Mouse (Mus musculus) heart, embryonic 13.5 days (tissue): ENCODE data around the gene Magoh. TPM values are rescaled to one million over a fixed set of nuclear protein-coding genes. Genes with fewer than 3 reads are reported as not detected.
A peak's percentile ranks its signal among the peaks of the same experiment; 100 is the strongest.

ENCODE experiments used
- ATAC-seq: fragments of 200-750 bp; cut with Nextera tagmentation; 2 replicates; pipeline ENCODE4 v1.8.0; 2017; ENCODE audit warnings: moderate TSS enrichment; ENCODE audit not compliant: insufficient number of reproducible peaks, low FRiP score, low TSS enrichment; ENCODE audit errors: extremely low read depth
- H3K27ac ChIP-seq: fragments of 300-500 bp; sonication (generic); replicated peaks from 2 replicates; pipeline ENCODE4 v1.5.1; 2015; ENCODE audit warnings: moderate library complexity, mild to moderate bottlenecking, inconsistent platforms
- H3K27me3 ChIP-seq: fragments of 300-500 bp; sonication (generic); replicated peaks from 2 replicates; pipeline ENCODE4 v1.6.1; 2015; ENCODE audit warnings: mild to moderate bottlenecking, inconsistent platforms
- H3K36me3 ChIP-seq: fragments of 300-500 bp; sonication (generic); 2 replicates; pipeline ENCODE4 v1.6.1; 2015; ENCODE audit warnings: mild to moderate bottlenecking, inconsistent platforms
- H3K4me1 ChIP-seq: fragments of 300-500 bp; sonication (generic); 2 replicates; pipeline ENCODE4 v1.6.1; 2015; ENCODE audit warnings: inconsistent platforms
- H3K4me2 ChIP-seq: fragments of 300-500 bp; sonication (generic); 2 replicates; pipeline ENCODE4 v1.6.1; 2015; ENCODE audit warnings: inconsistent platforms, mild to moderate bottlenecking, moderate library complexity
- H3K4me3 ChIP-seq: fragments of 300-500 bp; sonication (generic); 2 replicates; pipeline ENCODE4 v1.5.1; 2015; ENCODE audit warnings: moderate library complexity, mild to moderate bottlenecking, inconsistent platforms
- H3K9ac ChIP-seq: fragments of 300-500 bp; sonication (generic); 2 replicates; pipeline ENCODE4 v1.6.1; 2015; ENCODE audit warnings: inconsistent platforms, mild to moderate bottlenecking, moderate library complexity
- H3K9me3 ChIP-seq: fragments of 300-500 bp; sonication (generic); 2 replicates; pipeline ENCODE4 v1.6.1; 2016; ENCODE audit warnings: inconsistent platforms
- WGBS: fragments of 180-500 bp; shearing (Covaris S2); methylation state at CpG from one replicate; pipeline ENCODE4 v1.1.7; 2015; ENCODE audit warnings: mixed read lengths; 5-methylcytosine and 5-hydroxymethylcytosine counted together
- polyA plus RNA-seq: library from polyadenylated mRNA; unstranded; fragments of >200 nt; fragmentation: Nextera tagmentation; extraction: Ambion mirVana; gene quantifications from 2 replicates; pipeline ENCODE4 v1.2.1, GENCODE M21; 2015

Magoh gene
- 94.1 and 99.9 TPM in 2 replicates for polyA plus RNA-seq

- Histone ChIP-seq H3K9ac (peak within 1 kb of the TSS; percentile 94), H3K4me1 (peaks cover 13% of the 10 kb centered on the region), H3K4me3 (peak within 1 kb of the TSS; percentile 93), H3K27ac (peak within 1 kb of the TSS; percentile 76), H3K4me2 (peak within 1 kb of the TSS; percentile 91), H3K27me3 (no peaks in the 10 kb centered on the region), H3K9me3 (no peaks in the 10 kb centered on the region), H3K36me3 (peaks cover 36% of the 10 kb centered on the region)
- 3% methylated on average over 48 of the region's 48 CpGs for WGBS
- peak; percentile 92 for ATAC-seq
Observed at GRCm38 (mm10) chr4:107879254-107880050, at the start of gene Magoh. TSS of gene Magoh (plus strand) at chr4:107879755.

- Histone ChIP-seq H3K36me3 (no peaks in the 10 kb centered on the region), H3K9ac (no peak overlapping the region), H3K4me1 (peaks cover 9% of the 10 kb centered on the region), H3K4me3 (no peak overlapping the region), H3K9me3 (no peaks in the 10 kb centered on the region), H3K27ac (no peak overlapping the region), H3K27me3 (peaks cover 77% of the 10 kb centered on the region), H3K4me2 (no peak overlapping the region)
- WGBS: 60% methylated on average over 10 of the region's 10 CpGs
- no peak for ATAC-seq
Observed at GRCm38 (mm10) chr4:107830189-107830588, 49.4 kb upstream of the Magoh start.

- H3K27me3 ChIP-seq: peaks cover 77% of the 10 kb centered on the region
- H3K36me3 ChIP-seq: no peaks in the 10 kb centered on the region
- no peak overlapping the region for H3K4me3 ChIP-seq
- no peaks in the 10 kb centered on the region for H3K9me3 ChIP-seq
- WGBS: 74% methylated on average over 7 of the region's 7 CpGs
- peaks cover 9% of the 10 kb centered on the region for H3K4me1 ChIP-seq
- ATAC-seq: no peak
- no peak overlapping the region for H3K4me2 ChIP-seq
- no peak overlapping the region for H3K9ac ChIP-seq
- no peak overlapping the region for H3K27ac ChIP-seq
Observed at GRCm38 (mm10) chr4:107830821-107831221, 48.7 kb upstream of the Magoh start.

GRCm38 (mm10) chr4:107831678-107832077 lies 47.9 kb upstream of the Magoh start:
- no peak overlapping the region for H3K27ac ChIP-seq
- no peaks in the 10 kb centered on the region for H3K36me3 ChIP-seq
- no peak overlapping the region for H3K4me3 ChIP-seq
- H3K27me3 ChIP-seq: peaks cover 75% of the 10 kb centered on the region
- H3K4me1 ChIP-seq: peaks cover 10% of the 10 kb centered on the region
- WGBS: 85% methylated on average over 6 of the region's 6 CpGs
- H3K9me3 ChIP-seq: no peaks in the 10 kb centered on the region
- no peak overlapping the region for H3K4me2 ChIP-seq
- H3K9ac ChIP-seq: no peak overlapping the region
- no peak for ATAC-seq

GRCm38 (mm10) chr4:107833525-107833924 lies 46.0 kb upstream of the Magoh start:
- ATAC-seq: no peak
- 75% methylated on average over 5 of the region's 5 CpGs for WGBS
- Histone ChIP-seq H3K9ac (no peak overlapping the region), H3K4me2 (no peak overlapping the region), H3K36me3 (no peaks in the 10 kb centered on the region), H3K27ac (no peak overlapping the region), H3K27me3 (peaks cover 66% of the 10 kb centered on the region), H3K4me3 (no peak overlapping the region), H3K9me3 (no peaks in the 10 kb centered on the region), H3K4me1 (peaks cover 15% of the 10 kb centered on the region)

GRCm38 (mm10) chr4:107834643-107835314 lies 44.8 kb upstream of the Magoh start:
- no peak for ATAC-seq
- Histone ChIP-seq H3K9ac (no peak overlapping the region), H3K4me1 (peaks cover 12% of the 10 kb centered on the region), H3K4me2 (no peak overlapping the region), H3K27me3 (peaks cover 64% of the 10 kb centered on the region), H3K36me3 (no peaks in the 10 kb centered on the region), H3K4me3 (no peak overlapping the region), H3K9me3 (no peaks in the 10 kb centered on the region), H3K27ac (no peak overlapping the region)
- WGBS: 58% methylated on average over 22 of the region's 22 CpGs

- Histone ChIP-seq H3K9me3 (no peaks in the 10 kb centered on the region), H3K36me3 (no peaks in the 10 kb centered on the region), H3K4me3 (no peak overlapping the region), H3K4me2 (no peak overlapping the region), H3K27me3 (peaks cover 64% of the 10 kb centered on the region), H3K4me1 (peaks cover 6% of the 10 kb centered on the region; the same call in 1 of the 2 replicates), H3K27ac (no peak overlapping the region), H3K9ac (no peak overlapping the region)
- ATAC-seq: no peak
- WGBS: 54% methylated on average over 5 of the region's 5 CpGs
Observed at GRCm38 (mm10) chr4:107835508-107835909, 44.0 kb upstream of the Magoh start.

- Histone ChIP-seq H3K27me3 (peaks cover 53% of the 10 kb centered on the region), H3K4me1 (peaks cover 6% of the 10 kb centered on the region; the same call in 1 of the 2 replicates), H3K4me2 (no peak overlapping the region), H3K9ac (no peak overlapping the region), H3K9me3 (no peaks in the 10 kb centered on the region), H3K36me3 (no peaks in the 10 kb centered on the region), H3K27ac (no peak overlapping the region), H3K4me3 (no peak overlapping the region)
- no peak for ATAC-seq
- 70% methylated on average over 5 of the region's 5 CpGs for WGBS
Observed at GRCm38 (mm10) chr4:107836758-107837157, 42.8 kb upstream of the Magoh start.

- peaks cover 6% of the 10 kb centered on the region; the same call in 1 of the 2 replicates for H3K4me1 ChIP-seq
- ATAC-seq: no peak
- no peak overlapping the region for H3K9ac ChIP-seq
- H3K27ac ChIP-seq: no peak overlapping the region
- peaks cover 49% of the 10 kb centered on the region for H3K27me3 ChIP-seq
- 78% methylated on average over 3 of the region's 3 CpGs for WGBS
- no peaks in the 10 kb centered on the region for H3K9me3 ChIP-seq
- no peak overlapping the region for H3K4me2 ChIP-seq
- H3K4me3 ChIP-seq: no peak overlapping the region
- no peaks in the 10 kb centered on the region for H3K36me3 ChIP-seq
Observed at GRCm38 (mm10) chr4:107837910-107838309, 41.6 kb upstream of the Magoh start.

- 77% methylated on average over 8 of the region's 8 CpGs for WGBS
- ATAC-seq: no peak
- H3K27me3 ChIP-seq: peaks cover 63% of the 10 kb centered on the region
Observed at GRCm38 (mm10) chr4:107843687-107844086, 35.9 kb upstream of the Magoh start.

GRCm38 (mm10) chr4:107844971-107845370 lies 34.6 kb upstream of the Magoh start:
- Histone ChIP-seq H3K9ac (no peak overlapping the region), H3K27ac (no peak overlapping the region), H3K4me3 (no peak overlapping the region), H3K27me3 (peaks cover 67% of the 10 kb centered on the region), H3K4me2 (no peak overlapping the region), H3K4me1 (peaks cover 10% of the 10 kb centered on the region), H3K36me3 (no peaks in the 10 kb centered on the region), H3K9me3 (no peaks in the 10 kb centered on the region)
- 4% methylated on average over 10 of the region's 10 CpGs for WGBS
- ATAC-seq: no peak

More at GRCm38 (mm10) chr4:107843687-107844086, 35.9 kb upstream of the Magoh start:
- Histone ChIP-seq H3K36me3 (no peaks in the 10 kb centered on the region), H3K9ac (no peak overlapping the region), H3K4me1 (peaks cover 10% of the 10 kb centered on the region), H3K4me3 (no peak overlapping the region), H3K9me3 (no peaks in the 10 kb centered on the region), H3K4me2 (no peak overlapping the region), H3K27ac (no peak overlapping the region)
